Mouse (Mus musculus): Measurements from ENCODE around the gene Slamf6. TPM values are rescaled to one million over a fixed set of nuclear protein-coding genes. Genes with fewer than 3 reads are reported as not detected.

Slamf6 gene
- polyA plus RNA-seq, 1 experiment: not detected

- no peaks in the 10 kb centered on the region for H3K79me2 ChIP-seq (ENCODE audit: control insufficient read depth, insufficient read depth)
- no peaks in the 10 kb centered on the region for H3K27me3 ChIP-seq (ENCODE audit: control insufficient read depth, insufficient read depth, insufficient read length)
- H3K4me3 ChIP-seq: no peak overlapping the region
- no peak overlapping the region for H3ac ChIP-seq (ENCODE audit: control insufficient read depth, insufficient read length)
- H3K4me2 ChIP-seq (ENCODE audit: low read depth): no peak overlapping the region
- no peak for TF ChIP-seq TCF12 (IDR thresholded peaks at IDR 0.05; ENCODE audit: insufficient read depth, poor library complexity, severe bottlenecking)
- no peaks in the 10 kb centered on the region for H3K36me3 ChIP-seq (ENCODE audit: control insufficient read depth, insufficient read depth)
These were observed 40.1 kb downstream of the Slamf6 start for GRCm38 (mm10) chr1:171957411-171957810.

DNA sequence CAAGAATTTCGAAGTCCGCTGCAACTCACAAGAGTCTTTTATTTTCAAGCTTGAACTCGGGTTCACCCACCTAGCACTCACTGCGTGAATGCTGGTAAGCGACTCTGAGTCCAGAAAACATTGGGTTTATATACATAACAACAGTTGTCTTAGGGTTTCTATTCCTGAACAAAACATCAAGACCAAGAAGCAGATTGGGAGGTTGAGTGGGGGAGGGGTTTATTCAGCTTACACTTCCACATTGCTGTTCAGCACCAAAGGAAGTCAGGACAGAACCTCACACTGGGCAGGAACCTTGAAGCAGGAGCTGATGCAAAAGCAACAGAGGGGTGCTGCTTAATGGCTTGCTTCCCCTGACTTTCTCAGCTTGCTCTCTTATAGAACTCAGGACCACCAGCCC is 43.4 kb downstream of the Slamf6 start:
- Histone ChIP-seq H3ac (ENCODE audit: control insufficient read depth, insufficient read length) (no peak overlapping the region), H3K79me2 (ENCODE audit: control insufficient read depth, insufficient read depth) (no peaks in the 10 kb centered on the region)
- TF ChIP-seq E2F4 (IDR thresholded peaks at IDR 0.05; ENCODE audit: insufficient read depth) (no peak), TCF12 (IDR thresholded peaks at IDR 0.05; ENCODE audit: insufficient read depth, poor library complexity, severe bottlenecking) (no peak), MYOG (IDR thresholded peaks at IDR 0.05; ENCODE audit: control insufficient read depth in 1 of 3, insufficient read depth in 1 of 3, insufficient read length in 2 of 3, low read depth in 2 of 3) (no peak), POLR2AphosphoS2 (IDR thresholded peaks at IDR 0.05; ENCODE audit: insufficient read length, low read depth) (no peak), USF1 (IDR thresholded peaks at IDR 0.05; ENCODE audit: low read depth) (no peak), REST (IDR thresholded peaks at IDR 0.05; ENCODE audit: insufficient read depth, insufficient read length) (no peak), CEBPB (IDR thresholded peaks at IDR 0.05; ENCODE audit: insufficient read depth, poor library complexity, severe bottlenecking) (no peak), SRF (IDR thresholded peaks at IDR 0.05; ENCODE audit: control insufficient read depth, insufficient read length, low read depth) (no peak), TCF3 (IDR thresholded peaks at IDR 0.05; ENCODE audit: insufficient read length, low read depth) (no peak), POLR2A (IDR thresholded peaks at IDR 0.05; ENCODE audit: insufficient read length, low read depth) (no peak), MYOD1 (IDR thresholded peaks at IDR 0.05; ENCODE audit: control insufficient read depth in 1 of 3, insufficient read length in 2 of 3, low read depth in 2 of 3) (no peak), MAX (IDR thresholded peaks at IDR 0.05; ENCODE audit: low read depth) (no peak)

DNA sequence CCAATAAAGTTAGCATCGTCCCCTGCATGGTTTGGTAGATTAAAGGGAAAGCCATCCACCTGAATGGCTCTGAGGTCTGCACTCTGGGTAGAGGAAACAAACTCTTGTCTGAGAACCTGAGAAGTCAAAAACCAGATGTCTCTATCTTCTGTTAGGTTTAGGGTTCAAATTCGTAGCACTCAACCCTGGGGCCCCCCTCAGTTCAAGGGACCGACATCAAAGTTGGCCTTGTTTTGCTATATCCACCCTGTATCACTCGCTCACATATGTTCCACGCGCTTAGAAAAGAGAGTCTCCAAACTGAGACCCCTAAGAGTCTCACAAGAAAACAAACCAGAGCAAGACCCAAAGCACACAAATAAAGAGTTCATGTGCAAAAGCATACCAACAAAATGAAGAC is 44.4 kb downstream of the Slamf6 start:
- H3K4me3 ChIP-seq: no peak overlapping the region

More for the DNA sequence above, 43.4 kb downstream of the Slamf6 start:
- no peaks in the 10 kb centered on the region for H3K36me3 ChIP-seq (ENCODE audit: control insufficient read depth, insufficient read depth)
- no peaks in the 10 kb centered on the region for H3K27me3 ChIP-seq (ENCODE audit: control insufficient read depth, insufficient read depth, insufficient read length)
- no peak overlapping the region for H3K4me3 ChIP-seq
- no peak overlapping the region for H3K4me2 ChIP-seq (ENCODE audit: low read depth)

DNA sequence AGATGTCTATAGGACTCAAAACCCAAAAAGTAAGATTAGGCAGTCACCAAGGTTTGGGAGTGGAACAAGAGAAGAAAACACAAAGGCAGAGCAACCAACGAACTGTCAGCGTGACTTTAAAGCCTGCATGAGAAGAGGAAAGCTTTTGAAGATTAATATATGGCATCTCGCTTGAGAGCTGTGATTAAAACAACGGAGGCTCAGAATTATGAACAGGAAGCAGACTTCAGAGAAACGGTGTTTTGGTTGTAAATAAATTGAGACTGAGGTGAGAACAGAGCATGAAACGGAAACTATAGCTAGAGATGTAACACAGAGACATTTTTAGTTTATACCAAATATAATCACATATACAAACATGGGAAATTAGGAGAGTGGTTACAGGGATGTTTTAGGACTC is 46.3 kb downstream of the Slamf6 start:
- Histone ChIP-seq H3K79me2 (ENCODE audit: control insufficient read depth, insufficient read depth) (no peaks in the 10 kb centered on the region), H3ac (ENCODE audit: control insufficient read depth, insufficient read length) (no peak overlapping the region), H3K36me3 (ENCODE audit: control insufficient read depth, insufficient read depth) (no peaks in the 10 kb centered on the region), H3K27me3 (ENCODE audit: control insufficient read depth, insufficient read depth, insufficient read length) (no peaks in the 10 kb centered on the region), H3K4me3 (no peak overlapping the region), H3K4me2 (ENCODE audit: low read depth) (no peak overlapping the region)
- TF ChIP-seq CEBPB (IDR thresholded peaks at IDR 0.05; ENCODE audit: insufficient read depth, poor library complexity, severe bottlenecking) (no peak), POLR2A (IDR thresholded peaks at IDR 0.05; ENCODE audit: insufficient read length, low read depth) (no peak), POLR2AphosphoS2 (IDR thresholded peaks at IDR 0.05; ENCODE audit: insufficient read length, low read depth) (no peak), MAX (IDR thresholded peaks at IDR 0.05; ENCODE audit: low read depth) (no peak), MYOD1 (IDR thresholded peaks at IDR 0.05; ENCODE audit: control insufficient read depth in 1 of 3, insufficient read length in 2 of 3, low read depth in 2 of 3) (no peak), SRF (IDR thresholded peaks at IDR 0.05; ENCODE audit: control insufficient read depth, insufficient read length, low read depth) (no peak), MYOG (IDR thresholded peaks at IDR 0.05; ENCODE audit: control insufficient read depth in 1 of 3, insufficient read depth in 1 of 3, insufficient read length in 2 of 3, low read depth in 2 of 3) (no peak), REST (IDR thresholded peaks at IDR 0.05; ENCODE audit: insufficient read depth, insufficient read length) (no peak), E2F4 (IDR thresholded peaks at IDR 0.05; ENCODE audit: insufficient read depth) (no peak), TCF12 (IDR thresholded peaks at IDR 0.05; ENCODE audit: insufficient read depth, poor library complexity, severe bottlenecking) (no peak)

More for the DNA sequence above, 44.4 kb downstream of the Slamf6 start:
- H3K79me2 ChIP-seq (ENCODE audit: control insufficient read depth, insufficient read depth): no peaks in the 10 kb centered on the region
- no peaks in the 10 kb centered on the region for H3K27me3 ChIP-seq (ENCODE audit: control insufficient read depth, insufficient read depth, insufficient read length)
- no peak for TF ChIP-seq MYOD1 (IDR thresholded peaks at IDR 0.05; ENCODE audit: control insufficient read depth in 1 of 3, insufficient read length in 2 of 3, low read depth in 2 of 3)
- no peak for TF ChIP-seq MAX (IDR thresholded peaks at IDR 0.05; ENCODE audit: low read depth)
- TF ChIP-seq CEBPB (IDR thresholded peaks at IDR 0.05; ENCODE audit: insufficient read depth, poor library complexity, severe bottlenecking): no peak
- no peak for TF ChIP-seq TCF12 (IDR thresholded peaks at IDR 0.05; ENCODE audit: insufficient read depth, poor library complexity, severe bottlenecking)
- no peak for TF ChIP-seq MYOG (IDR thresholded peaks at IDR 0.05; ENCODE audit: control insufficient read depth in 1 of 3, insufficient read depth in 1 of 3, insufficient read length in 2 of 3, low read depth in 2 of 3)
- no peak for TF ChIP-seq REST (IDR thresholded peaks at IDR 0.05; ENCODE audit: insufficient read depth, insufficient read length)
- no peak for TF ChIP-seq USF1 (IDR thresholded peaks at IDR 0.05; ENCODE audit: low read depth)
- no peak for TF ChIP-seq POLR2A (IDR thresholded peaks at IDR 0.05; ENCODE audit: insufficient read length, low read depth)
- TF ChIP-seq POLR2AphosphoS2 (IDR thresholded peaks at IDR 0.05; ENCODE audit: insufficient read length, low read depth): no peak
- no peak for TF ChIP-seq E2F4 (IDR thresholded peaks at IDR 0.05; ENCODE audit: insufficient read depth)
- TF ChIP-seq SRF (IDR thresholded peaks at IDR 0.05; ENCODE audit: control insufficient read depth, insufficient read length, low read depth): no peak
- no peak for TF ChIP-seq TCF3 (IDR thresholded peaks at IDR 0.05; ENCODE audit: insufficient read length, low read depth)
- no peak overlapping the region for H3ac ChIP-seq (ENCODE audit: control insufficient read depth, insufficient read length)
- no peaks in the 10 kb centered on the region for H3K36me3 ChIP-seq (ENCODE audit: control insufficient read depth, insufficient read depth)
- no peak overlapping the region for H3K4me2 ChIP-seq (ENCODE audit: low read depth)

GRCm38 (mm10) chr1:171966054-171966790 is 48.9 kb downstream of the Slamf6 start:
- H3K4me2 ChIP-seq (ENCODE audit: low read depth): no peak overlapping the region
- H3K79me2 ChIP-seq (ENCODE audit: control insufficient read depth, insufficient read depth): no peaks in the 10 kb centered on the region
- no peak for TF ChIP-seq POLR2AphosphoS2 (IDR thresholded peaks at IDR 0.05; ENCODE audit: insufficient read length, low read depth)
- H3K27me3 ChIP-seq (ENCODE audit: control insufficient read depth, insufficient read depth, insufficient read length): no peaks in the 10 kb centered on the region
- no peaks in the 10 kb centered on the region for H3K36me3 ChIP-seq (ENCODE audit: control insufficient read depth, insufficient read depth)
- H3ac ChIP-seq (ENCODE audit: control insufficient read depth, insufficient read length): no peak overlapping the region
- no peak overlapping the region for H3K4me3 ChIP-seq

Measured in myocyte (in vitro differentiated cells).